Mouse (Mus musculus): ENCODE data around the gene Clpp. TPM values are rescaled to one million over a fixed set of nuclear protein-coding genes. Genes with fewer than 3 reads are reported as not detected.
A peak's percentile ranks its signal among the peaks of the same experiment; 100 is the strongest.

The Clpp gene
- total and polyA plus RNA-seq, 2 experiments from 2014 or later = 150 to 163 TPM

GRCm38 (mm10) chr17:56986105-56986805 is 3.9 kb upstream of the Clpp start:
- ATAC-seq (no peak), DNase-seq (ENCODE audit: low spot score) (no peak)
- 79% methylated on average over 3 of the region's 3 CpGs for WGBS
- no peaks in the 10 kb centered on the region for H3K27me3 ChIP-seq (ENCODE audit: insufficient read depth, low read length)
- no peak overlapping the region for H3K4me2 ChIP-seq (ENCODE audit: low read depth, low read length)
- no peak overlapping the region for H3K4me3 ChIP-seq (ENCODE audit: low read length)
- no peaks in the 10 kb centered on the region for H3K9me3 ChIP-seq (ENCODE audit: low read length)
- no peak overlapping the region for H3K9ac ChIP-seq (replicated peaks; ENCODE audit: low read length)
- H3K4me1 ChIP-seq (ENCODE audit: insufficient read depth, low read length) = peaks cover 6% of the 10 kb centered on the region
- H3K36me3 ChIP-seq (ENCODE audit: insufficient read depth, low read length) = no peaks in the 10 kb centered on the region
- no peak overlapping the region for H3K27ac ChIP-seq
- TF ChIP-seq CTCF (IDR thresholded peaks at IDR 0.05; ENCODE audit: low read depth) = no peak

GRCm38 (mm10) chr17:56988441-56988840 is 1.7 kb upstream of the Clpp start:
- peak; percentile 41 for TF ChIP-seq CTCF (IDR thresholded peaks at IDR 0.05; ENCODE audit: low read depth)
- Histone ChIP-seq H3K4me3 (ENCODE audit: low read length) (no peak overlapping the region), H3K27me3 (ENCODE audit: insufficient read depth, low read length) (no peaks in the 10 kb centered on the region), H3K9ac (replicated peaks; ENCODE audit: low read length) (no peak overlapping the region), H3K36me3 (ENCODE audit: insufficient read depth, low read length) (peaks cover 10% of the 10 kb centered on the region), H3K4me1 (ENCODE audit: insufficient read depth, low read length) (peaks cover 6% of the 10 kb centered on the region), H3K4me2 (ENCODE audit: low read depth, low read length) (no peak overlapping the region), H3K27ac (no peak overlapping the region), H3K9me3 (ENCODE audit: low read length) (no peaks in the 10 kb centered on the region)
- 80% methylated on average over 7 of the region's 7 CpGs for WGBS
- ATAC-seq = no peak
- DNase-seq (ENCODE audit: low spot score) = no peak

DNA sequence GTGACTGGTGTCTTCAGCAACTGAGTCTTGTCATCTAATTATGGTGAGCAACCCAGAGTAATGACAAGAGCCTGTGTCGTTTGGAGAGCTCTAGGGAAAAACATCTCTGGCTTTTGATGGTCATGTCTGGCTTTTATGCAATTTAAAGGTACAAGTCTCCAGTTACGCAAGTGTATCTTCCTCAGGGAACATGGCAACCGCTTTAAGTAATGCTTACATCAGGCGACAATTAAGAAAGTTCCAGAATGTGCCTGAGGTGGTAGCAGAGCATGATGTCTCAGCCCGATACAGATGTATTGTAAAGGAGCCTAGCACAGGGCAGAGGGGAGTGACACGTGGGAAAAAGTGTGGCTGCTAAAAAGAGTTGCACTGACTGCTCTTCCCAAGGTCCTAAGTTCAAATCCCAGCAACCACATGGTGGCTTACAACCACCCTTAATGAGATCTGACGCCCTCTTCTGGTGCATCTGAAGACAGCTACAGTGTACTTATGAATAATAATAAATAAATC is 1.1 kb upstream of the Clpp start:
- DNase-seq (ENCODE audit: low spot score) = no peak
- H3K9ac ChIP-seq (replicated peaks; ENCODE audit: low read length) = peak overlapping the region; percentile 79; the same call in 1 of the 2 replicates
- peak overlapping the region; percentile 82; the same call in 1 of the 2 replicates for H3K27ac ChIP-seq
- no peaks in the 10 kb centered on the region for H3K27me3 ChIP-seq (ENCODE audit: insufficient read depth, low read length)
- peak overlapping the region; percentile 77 for H3K4me3 ChIP-seq (ENCODE audit: low read length)
- ATAC-seq = no peak
- peak overlapping the region; percentile 89 for H3K4me2 ChIP-seq (ENCODE audit: low read depth, low read length)
- peaks cover 15% of the 10 kb centered on the region for H3K36me3 ChIP-seq (ENCODE audit: insufficient read depth, low read length)
- peak; percentile 20; the same call in 1 of the 2 replicates for TF ChIP-seq CTCF (IDR thresholded peaks at IDR 0.05; ENCODE audit: low read depth)
- no peaks in the 10 kb centered on the region for H3K9me3 ChIP-seq (ENCODE audit: low read length)
- WGBS = 69% methylated on average over 7 of the region's 7 CpGs
- peaks cover 6% of the 10 kb centered on the region for H3K4me1 ChIP-seq (ENCODE audit: insufficient read depth, low read length)

GRCm38 (mm10) chr17:56989467-56990114 is 514 bp upstream of the Clpp start:
- no peak; the same call in 1 of the 2 replicates for TF ChIP-seq CTCF (IDR thresholded peaks at IDR 0.05; ENCODE audit: low read depth)
- Histone ChIP-seq H3K4me1 (ENCODE audit: insufficient read depth, low read length) (peaks cover 6% of the 10 kb centered on the region), H3K27me3 (ENCODE audit: insufficient read depth, low read length) (no peaks in the 10 kb centered on the region), H3K4me3 (ENCODE audit: low read length) (peak overlapping the region; percentile 77), H3K9ac (replicated peaks; ENCODE audit: low read length) (peak overlapping the region; percentile 79), H3K27ac (peak overlapping the region; percentile 82), H3K36me3 (ENCODE audit: insufficient read depth, low read length) (peaks cover 19% of the 10 kb centered on the region), H3K9me3 (ENCODE audit: low read length) (no peaks in the 10 kb centered on the region), H3K4me2 (ENCODE audit: low read depth, low read length) (peak overlapping the region; percentile 89)
- ATAC-seq (peak; percentile 93), DNase-seq (ENCODE audit: low spot score) (peak; percentile 94)
- 2% methylated on average over 25 of the region's 25 CpGs for WGBS

DNA sequence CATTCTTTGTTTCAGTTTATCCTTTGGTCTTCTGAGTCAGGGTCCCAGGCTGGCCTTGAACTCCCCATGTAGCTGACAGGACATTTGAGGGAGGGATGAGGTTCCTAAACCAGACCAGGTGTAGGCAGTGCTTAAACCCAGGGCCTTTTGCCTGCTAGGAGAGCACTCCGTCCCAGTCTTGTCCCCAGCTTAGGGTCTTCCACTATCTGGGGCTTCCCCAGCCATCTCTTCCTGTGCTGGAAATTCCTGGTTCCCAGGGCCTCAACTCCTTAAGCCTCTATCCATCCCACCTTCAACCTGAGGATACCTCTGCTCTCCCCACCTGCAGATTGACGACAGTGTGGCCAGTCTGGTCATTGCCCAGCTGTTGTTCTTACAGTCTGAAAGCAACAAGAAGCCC is 861 bp downstream of the Clpp start:
- no peak for TF ChIP-seq CTCF (IDR thresholded peaks at IDR 0.05; ENCODE audit: low read depth)
- DNase-seq (ENCODE audit: low spot score) (no peak), ATAC-seq (no peak)
- H3K9me3 ChIP-seq (ENCODE audit: low read length) = no peaks in the 10 kb centered on the region
- peak overlapping the region; percentile 77 for H3K4me3 ChIP-seq (ENCODE audit: low read length)
- peak overlapping the region; percentile 89 for H3K4me2 ChIP-seq (ENCODE audit: low read depth, low read length)
- peaks cover 6% of the 10 kb centered on the region for H3K4me1 ChIP-seq (ENCODE audit: insufficient read depth, low read length)
- H3K27me3 ChIP-seq (ENCODE audit: insufficient read depth, low read length) = no peaks in the 10 kb centered on the region
- WGBS = 74% methylated on average over 2 of the region's 2 CpGs
- H3K9ac ChIP-seq (replicated peaks; ENCODE audit: low read length) = peak overlapping the region; percentile 79
- H3K36me3 ChIP-seq (ENCODE audit: insufficient read depth, low read length) = peaks cover 29% of the 10 kb centered on the region
- no peak overlapping the region for H3K27ac ChIP-seq

DNA sequence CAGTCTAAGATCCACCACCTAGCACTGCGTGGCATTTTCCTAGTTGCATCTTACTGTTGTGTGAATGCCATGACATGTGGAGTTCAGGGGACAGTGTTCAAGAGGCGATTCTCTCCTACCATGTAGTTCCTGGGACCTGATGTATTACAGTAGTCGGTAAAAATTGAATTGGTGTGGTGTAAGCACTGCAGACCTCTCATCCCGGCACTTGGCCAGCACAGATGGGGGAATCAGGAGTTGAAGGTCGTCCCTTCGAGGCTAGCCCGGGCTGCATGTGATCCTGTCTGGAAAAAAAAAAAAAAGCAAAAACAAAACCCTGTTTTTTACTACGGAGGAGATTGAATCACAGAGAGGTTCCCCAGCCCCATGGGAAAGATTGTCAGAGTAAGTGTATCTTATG is 4.9 kb downstream of the Clpp start:
- Histone ChIP-seq H3K9me3 (ENCODE audit: low read length) (no peaks in the 10 kb centered on the region), H3K9ac (replicated peaks; ENCODE audit: low read length) (no peak overlapping the region), H3K4me3 (ENCODE audit: low read length) (no peak overlapping the region), H3K27ac (no peak overlapping the region), H3K27me3 (ENCODE audit: insufficient read depth, low read length) (no peaks in the 10 kb centered on the region), H3K4me2 (ENCODE audit: low read depth, low read length) (no peak overlapping the region), H3K4me1 (ENCODE audit: insufficient read depth, low read length) (peaks cover 9% of the 10 kb centered on the region), H3K36me3 (ENCODE audit: insufficient read depth, low read length) (peaks cover 40% of the 10 kb centered on the region)
- no peak for DNase-seq (ENCODE audit: low spot score)
- no peak for TF ChIP-seq CTCF (IDR thresholded peaks at IDR 0.05; ENCODE audit: low read depth)
- no peak for ATAC-seq
- 91% methylated on average over 8 of the region's 8 CpGs for WGBS

Data from hindbrain, postnatal 0 days (tissue).